Mouse (Mus musculus): Measurements from ENCODE around the gene Dnajc16.
"Not testable (repeated sequence)": the region's sequence is repeated elsewhere in the genome, so short reads cannot be mapped to it uniquely, and the experiment has no call there.

Dnajc16 gene

DNA sequence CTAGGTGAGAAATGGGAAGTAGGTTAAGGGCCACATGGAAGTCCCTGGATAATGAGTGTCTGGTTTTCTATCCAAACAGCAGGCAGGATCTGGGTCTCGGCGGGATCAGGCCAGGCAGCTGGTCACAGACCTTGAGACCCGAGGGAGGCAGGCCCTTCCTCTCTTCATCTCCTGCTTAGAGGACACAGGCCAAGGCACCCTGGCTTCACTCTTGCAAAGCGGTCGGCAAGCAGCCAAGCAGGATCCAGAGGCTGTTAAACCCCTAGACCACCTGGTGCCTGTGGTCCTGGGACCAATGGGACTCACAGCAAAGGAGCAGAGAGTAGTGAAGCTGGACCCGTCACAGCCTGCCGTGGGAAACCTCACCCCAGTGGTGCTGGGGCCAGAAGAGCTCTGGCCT lies 5.6 kb upstream of the Dnajc16 start:
- no peak for DNase-seq (ENCODE audit: low spot score)

DNA sequence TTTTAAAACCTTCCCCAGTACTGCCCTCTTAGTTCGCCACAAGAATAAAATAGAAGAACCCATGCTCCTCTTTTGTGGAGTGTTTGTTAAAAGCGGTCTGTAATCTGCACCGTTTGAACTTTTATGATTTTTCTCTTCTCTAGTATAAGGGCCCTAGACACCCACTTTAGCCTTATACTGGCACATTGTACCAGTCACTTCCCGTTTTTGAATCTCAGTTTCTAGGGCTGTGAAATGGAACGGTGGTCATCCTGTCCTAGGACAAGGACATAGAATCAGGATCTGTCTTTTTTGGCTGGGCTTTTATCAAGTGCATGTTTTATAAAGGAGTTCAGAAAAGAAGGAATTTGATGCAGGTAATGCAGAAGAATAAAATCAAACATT lies 3.4 kb upstream of the Dnajc16 start:
- no peak for DNase-seq (ENCODE audit: low spot score)

DNA sequence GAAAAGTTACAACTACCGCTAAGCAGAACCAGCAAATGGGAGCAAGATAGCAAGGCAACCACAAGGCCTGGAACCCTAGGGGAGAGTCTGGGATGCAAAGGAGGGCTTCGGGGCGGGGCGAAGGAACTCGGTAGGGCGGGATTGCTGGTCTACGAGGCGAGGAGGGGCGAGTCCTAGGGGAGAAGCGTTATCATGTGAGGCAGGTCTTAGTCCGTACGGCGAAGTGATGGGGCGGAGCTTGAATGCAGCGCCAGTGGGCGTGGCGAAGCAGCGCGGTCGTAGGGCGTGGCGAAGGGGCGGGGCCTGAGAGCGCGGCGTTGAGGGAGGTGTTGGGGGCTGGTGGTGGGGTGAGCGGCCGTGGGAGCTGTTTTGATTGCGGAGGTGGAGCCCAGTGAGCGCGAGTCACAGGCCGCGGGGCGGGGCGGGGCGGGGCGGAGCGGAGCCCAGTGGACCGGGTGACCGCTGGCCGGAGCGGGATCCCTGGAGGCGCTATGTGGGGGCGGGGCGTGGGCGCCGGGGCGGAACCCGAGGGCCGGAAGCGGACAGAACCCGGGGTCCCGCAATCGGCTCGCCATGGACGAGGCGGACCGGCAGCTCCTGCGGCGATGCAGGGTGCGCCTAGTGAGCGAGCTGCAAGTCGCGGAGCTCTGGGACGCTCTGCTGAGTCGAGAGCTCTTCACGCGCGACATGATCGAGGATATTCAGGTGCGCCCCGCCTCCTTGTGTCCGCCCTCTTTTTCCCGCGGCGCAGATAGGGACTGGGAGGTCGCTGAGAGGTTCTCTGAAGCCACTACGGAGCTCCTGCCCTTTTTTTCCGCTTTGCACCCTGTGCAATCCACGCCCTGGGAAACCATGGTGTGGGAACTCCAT lies 2.8 kb upstream of the Dnajc16 start, which contains the start of gene Casp9:
Gene Casp9 (plus strand): TSS at position 331 of the 870 bp plus-strand sequence.
- DNase-seq (ENCODE audit: low spot score): peak; percentile 91

DNA sequence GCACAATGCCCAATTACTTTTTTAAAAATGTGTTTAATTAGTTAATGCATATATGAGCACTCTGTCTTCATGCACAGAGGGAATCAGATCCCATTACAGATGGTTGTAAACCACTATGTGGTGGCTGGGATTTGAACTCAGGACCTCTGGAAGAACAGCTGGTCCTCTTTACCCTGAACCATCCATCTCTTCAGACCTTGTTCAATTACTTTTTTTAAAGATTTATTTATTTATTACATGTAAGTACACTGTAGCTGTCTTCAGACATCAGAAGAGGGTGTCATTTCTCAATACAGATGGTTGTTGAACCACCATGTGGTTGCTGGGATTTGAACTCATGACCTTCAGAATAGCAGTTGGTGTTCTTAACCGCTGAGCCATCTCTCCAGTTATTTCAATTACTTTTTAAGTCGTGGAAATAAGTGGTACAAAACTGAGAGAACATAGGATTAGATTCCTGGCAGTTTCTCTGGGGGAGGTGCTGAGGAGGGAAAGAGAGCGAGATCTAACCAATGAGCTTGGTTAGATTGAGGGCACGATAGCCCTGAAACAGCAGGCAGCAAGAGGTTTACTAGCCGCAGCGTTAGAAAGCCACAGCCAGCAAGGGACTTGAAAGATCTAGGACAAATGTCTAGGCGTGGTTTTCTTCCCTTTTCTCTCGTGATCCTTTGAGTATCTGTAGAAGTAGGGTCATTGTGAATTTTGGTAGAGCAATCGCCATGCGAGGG lies 2.0 kb upstream of the Dnajc16 start:
- DNase-seq (ENCODE audit: low spot score): no peak

DNA sequence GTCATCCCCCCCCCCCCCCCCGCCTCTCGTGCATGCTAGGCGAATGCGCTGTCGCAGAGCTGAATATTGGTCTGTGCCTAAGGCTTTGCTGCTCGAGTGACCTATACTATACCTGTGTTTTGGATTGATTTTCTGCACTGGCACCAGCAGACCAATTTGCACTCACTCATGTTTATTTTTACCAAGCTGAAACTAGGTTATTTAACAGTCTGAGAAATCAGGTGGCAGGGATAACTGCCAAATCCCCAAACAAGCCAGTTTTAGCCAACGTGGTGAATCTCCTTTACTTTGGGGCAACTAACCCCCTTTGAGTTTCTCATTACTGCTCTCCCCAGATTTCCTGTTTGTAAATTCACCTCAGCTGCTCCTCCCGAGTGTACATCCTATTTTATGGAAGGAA lies 1.2 kb upstream of the Dnajc16 start:
- no peak for DNase-seq (ENCODE audit: low spot score)

DNA sequence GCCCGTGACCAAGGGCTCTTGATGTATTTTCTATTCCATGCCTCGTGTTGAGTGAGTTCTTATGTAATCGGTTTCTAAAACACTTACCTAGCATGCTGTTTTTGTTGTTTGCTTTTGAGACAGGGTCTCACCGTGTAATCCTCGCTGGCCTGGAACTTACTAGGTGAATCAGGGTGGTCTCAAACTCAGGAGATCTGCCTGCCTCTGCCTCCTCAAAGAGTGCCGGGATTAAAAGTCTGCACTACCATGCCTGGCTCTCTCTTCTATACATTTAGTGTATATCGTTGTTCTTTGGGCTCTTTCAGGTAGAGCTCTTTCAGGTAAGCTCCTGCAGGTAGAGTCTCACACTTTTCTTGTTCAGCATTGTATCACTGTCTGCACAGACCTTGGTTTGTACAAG lies 755 bp upstream of the Dnajc16 start:
- DNase-seq (ENCODE audit: low spot score): no peak

DNA sequence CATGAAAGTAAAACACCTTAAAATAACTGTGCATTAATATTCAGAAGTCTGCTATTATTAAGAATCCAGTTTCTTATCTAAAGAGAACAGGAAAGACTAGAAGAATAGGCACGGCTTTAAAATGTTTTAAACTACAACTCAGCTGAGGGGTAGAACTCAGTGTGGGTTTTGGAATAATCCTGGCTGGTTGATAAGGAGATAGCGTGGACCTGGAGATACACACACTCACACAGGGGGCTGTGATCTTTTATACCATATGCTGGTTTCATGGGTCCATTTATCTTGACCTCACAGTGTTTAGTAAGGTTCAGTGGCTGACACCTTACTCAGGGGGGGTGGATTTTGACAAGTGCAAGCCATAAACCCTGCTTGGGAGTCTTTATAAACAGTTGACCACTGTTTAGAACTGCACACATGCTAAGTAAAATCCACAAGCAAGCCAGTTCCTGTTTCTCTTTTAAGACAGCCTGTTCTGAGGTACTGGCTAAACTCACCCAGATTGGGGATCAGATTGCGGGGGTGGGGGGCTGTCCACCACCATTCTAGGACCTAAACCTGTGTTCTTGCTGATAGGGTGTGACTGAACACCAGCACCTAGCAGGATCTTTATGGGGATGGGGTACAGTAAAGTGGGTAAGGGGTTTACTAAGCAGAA lies 1.0 kb downstream of the Dnajc16 start:
- DNase-seq (ENCODE audit: low spot score): no peak

DNA sequence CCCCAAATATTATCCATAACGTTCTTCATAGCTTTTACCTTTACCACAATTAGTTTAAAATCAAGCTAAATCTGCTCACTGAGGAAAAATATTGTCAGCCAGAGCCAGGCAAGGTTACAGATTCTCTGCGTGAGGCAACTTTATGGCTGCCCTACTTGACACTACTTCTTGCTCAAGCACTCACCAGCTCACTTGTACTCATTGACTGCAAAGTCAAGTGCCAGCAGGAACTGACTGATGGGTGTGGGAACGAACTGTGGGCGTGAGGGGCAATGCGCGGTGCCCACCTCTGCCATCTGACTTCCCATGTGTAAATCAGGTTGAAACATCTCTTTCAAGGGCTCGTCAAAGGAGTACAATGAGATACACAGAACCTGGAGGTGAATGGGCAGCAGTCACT lies 3.3 kb downstream of the Dnajc16 start:
- DNase-seq (ENCODE audit: low spot score): no peak

DNA sequence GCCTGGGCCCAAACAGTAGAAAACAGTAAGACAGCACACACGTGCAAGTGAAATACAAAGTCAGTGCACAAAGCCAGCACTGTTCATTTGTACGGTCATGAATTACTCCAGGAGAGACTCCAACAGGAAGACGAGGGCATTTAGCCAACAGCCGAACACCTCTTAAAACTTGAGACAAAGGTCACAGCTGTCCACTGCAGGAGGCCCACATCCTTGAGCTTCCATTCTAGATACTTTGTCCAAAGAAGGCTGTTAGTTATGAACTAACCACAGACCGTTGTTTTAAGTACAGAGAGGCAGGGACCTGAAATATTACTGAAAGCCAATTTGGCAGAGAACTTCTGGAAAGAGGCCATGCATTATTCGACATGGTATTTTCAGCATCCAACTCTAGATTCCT lies 3.7 kb downstream of the Dnajc16 start:
- no peak for DNase-seq (ENCODE audit: low spot score)

DNA sequence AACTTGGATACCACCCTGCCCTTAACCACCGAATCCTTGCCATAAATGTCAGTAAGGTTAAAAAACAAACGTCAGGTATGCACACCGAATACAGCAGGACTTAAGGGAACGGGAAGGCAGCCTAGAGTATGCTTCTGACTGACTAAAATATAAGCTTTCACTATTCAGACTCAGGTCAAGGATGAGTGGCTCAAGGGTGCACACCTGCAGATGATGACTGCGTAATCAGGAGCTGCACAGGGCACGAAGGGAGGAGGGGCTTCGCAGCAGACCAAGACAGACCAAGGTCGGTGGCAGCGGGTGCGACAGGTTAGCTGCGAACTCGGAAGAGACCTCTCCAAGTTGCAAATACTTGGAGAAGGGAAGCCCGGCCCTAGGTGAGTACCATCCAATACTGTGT lies 4.6 kb downstream of the Dnajc16 start:
- DNase-seq (ENCODE audit: low spot score): no peak

DNA sequence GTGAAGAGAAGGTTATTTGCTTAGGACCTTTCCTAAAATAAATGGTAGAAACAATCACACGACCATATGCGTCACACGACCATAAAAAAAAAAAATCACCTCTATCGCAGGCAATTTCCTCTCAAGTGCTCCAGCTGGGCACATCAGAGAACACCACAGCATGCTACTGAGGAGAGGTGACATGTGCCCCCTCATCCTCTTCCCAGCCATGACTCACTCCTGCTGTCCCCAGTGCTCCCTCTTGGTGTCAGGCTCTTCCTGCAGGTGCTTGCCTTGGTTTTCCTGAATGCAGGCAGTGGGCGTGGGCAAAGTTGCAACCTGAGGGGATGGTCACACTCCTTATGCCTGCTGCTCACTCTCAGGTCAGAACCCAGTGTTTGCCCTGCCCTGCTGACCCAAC lies 5.9 kb downstream of the Dnajc16 start:
- no peak for DNase-seq (ENCODE audit: low spot score)

DNA sequence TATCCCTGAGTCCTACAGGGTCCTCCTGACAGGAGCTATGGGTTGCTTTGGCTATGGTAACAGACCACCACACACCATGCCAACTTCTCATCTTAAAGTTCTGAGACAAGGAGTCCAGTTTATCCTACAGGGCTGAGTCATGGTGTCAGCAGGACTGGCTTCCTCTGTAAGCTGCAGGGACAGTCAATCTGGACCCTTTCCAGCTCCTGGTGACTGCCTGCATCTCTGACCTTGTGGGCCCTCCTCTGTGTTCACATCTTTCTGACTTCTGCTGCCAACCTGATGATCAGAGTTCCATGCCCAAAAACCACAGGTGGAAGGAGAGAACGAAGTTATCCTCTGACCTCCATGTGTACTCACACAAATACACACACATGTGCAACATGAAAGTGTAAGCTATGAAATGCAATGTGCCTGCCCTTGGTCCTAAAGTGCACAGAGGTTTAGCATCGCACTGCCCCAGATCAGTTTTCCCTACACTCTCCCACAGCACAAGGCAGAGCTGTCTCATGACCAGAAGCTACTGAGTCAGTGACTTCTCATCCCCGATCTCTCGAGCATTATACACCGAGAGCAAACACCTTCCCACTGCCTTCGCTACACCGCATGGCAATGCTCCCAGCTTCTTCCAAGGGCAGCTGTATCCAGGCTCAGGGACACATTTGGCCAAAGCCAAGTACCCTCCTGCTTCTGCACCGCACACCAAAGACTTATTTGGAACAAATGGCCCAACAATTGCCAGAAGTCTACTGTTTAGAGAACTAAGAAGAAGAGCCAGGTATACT lies 9.3 kb downstream of the Dnajc16 start:
- DNase-seq (ENCODE audit: low spot score): no peak

DNA sequence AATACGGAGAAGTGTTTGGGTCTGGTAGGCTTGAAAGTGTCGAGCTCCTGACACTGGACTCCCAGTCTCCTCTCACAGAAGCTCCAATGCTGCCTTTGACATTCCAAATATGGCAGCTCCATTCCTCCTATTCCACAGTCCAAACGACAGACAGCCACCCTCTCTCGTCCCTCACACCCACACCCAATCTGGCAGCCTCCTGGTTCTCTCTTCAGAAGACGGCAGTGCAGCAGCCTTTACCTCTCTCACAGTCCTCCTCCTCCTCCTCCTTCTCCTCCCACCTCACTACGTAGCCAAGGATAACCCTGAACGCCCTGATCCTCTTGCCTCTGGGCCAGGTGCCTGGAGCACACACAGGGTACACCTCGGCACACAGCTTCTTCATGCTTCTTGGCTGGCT lies 10.9 kb downstream of the Dnajc16 start:
- no peak for DNase-seq (ENCODE audit: low spot score)

DNA sequence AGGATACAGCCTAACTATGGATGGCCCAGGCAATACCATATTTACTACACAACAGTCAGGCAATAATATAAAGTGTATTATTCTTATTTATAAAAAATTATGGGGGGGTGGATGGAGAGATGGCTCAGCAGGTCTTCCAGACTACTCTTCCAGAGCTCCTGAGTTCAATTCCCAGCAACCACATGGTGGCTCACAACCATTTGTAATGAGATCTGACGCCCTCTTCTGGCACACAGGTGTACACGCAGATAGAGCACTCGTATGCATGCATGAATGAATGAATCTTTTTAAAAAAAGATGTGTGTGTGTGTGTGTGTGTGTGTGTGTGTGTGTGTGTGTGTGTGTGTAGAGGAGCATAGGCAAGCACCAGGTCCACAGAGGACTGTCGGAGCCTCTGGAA lies 17.7 kb downstream of the Dnajc16 start:
- not testable (repeated sequence) for DNase-seq (ENCODE audit: low spot score)

DNA sequence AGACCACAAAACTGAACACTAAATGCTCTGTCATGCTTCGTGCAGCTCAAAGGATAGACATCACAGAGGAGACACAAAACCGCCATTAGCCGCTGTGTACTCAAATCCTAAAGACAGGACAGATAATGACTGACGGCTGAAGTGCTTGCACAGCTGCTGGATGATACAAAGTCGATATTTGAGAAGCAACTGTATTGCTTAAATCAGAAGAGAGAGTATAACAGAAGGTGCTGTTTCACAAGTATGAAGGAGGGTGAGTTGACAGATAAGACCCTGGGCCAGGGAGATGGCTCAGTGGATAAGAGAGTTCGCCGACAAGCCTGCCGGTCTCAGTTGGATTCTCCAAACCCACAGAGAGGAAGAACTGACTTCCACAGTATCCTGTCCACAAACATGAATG lies 18.9 kb downstream of the Dnajc16 start:
- DNase-seq (ENCODE audit: low spot score): no peak

DNA sequence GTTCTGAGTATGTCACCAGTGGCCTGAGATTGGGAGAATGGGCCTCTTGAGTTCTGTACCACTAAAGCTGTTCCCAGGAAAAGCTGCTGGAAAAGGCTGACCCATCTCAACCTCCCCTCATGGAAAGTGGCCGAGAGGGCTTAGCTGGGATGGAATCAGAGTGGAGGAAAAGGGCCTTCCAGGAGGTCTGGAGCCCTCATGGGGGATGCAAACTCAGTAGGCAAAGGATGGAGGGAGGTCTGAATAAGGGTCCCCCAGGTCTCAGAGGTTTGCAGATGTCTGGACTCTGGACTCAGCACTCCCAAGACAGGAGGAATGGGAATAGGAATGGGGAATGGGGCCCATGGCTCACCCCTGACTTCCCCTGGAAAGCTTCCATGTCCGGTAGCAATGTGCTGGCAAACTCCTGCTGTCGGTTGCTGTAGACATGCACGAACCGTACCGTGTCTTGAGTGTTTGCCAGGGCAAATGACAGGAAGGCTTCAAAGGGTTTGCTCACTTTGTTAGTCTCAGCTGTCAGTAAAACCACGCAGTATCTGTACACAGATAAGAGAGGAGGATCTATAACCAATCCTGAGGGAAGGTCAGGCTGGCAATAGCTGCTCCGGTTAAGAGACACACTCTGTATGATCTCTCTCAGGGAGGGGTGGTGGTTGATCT lies 21.1 kb downstream of the Dnajc16 start:
- DNase-seq (ENCODE audit: low spot score): no peak

DNA sequence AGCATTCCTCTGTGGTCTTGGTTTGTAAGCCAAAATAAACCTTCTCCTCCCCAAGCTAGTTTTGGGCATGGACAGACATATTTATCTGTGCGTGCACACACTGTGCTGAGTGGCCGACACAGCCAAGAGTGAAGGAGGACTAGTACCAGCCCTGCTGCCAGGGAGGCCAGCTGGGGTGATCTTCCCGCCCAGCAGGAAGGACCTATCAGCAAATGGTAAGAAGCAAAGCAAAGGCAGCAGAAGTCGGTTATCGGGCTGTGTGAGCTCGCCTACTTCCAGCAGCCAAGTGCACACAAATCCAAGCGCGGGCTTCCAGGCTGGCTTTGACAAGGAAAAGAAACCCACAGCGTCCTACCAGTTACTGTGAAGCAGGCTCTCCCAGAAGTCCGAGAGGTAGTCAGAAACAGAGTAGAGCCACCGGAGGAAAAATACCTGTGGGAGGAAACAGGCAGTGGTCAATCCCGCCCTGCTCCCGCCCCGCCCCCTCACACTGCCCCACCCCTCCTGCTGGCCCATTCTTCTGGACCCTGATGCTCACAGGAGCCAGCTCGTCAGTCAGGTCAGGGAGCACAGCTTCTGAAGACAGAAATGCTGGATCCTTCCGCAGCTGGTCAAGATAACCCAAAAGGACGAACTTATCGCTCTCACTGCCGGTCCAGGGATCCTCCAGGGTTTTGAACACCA lies 23.2 kb downstream of the Dnajc16 start:
- DNase-seq (ENCODE audit: low spot score): no peak

DNA sequence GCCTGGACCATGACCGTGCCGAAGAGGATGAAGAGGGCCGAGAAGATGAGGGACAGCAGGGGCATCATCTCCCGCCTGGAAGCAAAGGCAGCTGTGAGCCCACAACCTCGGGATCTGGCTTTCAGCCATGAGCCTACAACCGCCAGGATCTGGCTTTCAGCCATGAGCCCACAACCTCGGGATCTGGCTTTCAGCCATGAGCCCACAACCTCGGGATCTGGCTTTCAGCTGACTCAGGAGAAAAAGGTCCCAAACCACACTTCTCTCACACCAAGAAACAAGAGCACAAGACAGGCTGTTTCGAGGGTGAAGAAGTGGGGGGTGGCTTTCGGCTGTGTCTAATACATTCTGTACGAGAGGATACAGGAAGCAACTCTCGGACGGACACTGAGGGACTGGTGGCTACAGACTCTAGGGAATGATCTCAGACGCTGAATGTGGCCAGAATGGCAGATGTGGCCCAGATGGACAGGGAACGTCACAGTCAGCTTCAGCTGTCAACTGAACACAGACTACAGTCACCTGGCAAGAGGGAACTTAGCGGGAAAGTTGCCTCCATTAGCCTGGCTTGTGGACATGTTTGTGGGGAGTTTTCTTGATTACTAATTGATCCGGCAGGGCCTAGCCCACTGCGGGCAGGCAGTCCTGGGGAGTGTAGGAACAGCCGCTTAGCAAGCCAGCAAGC lies 23.9 kb downstream of the Dnajc16 start:
- DNase-seq (ENCODE audit: low spot score): no peak

DNA sequence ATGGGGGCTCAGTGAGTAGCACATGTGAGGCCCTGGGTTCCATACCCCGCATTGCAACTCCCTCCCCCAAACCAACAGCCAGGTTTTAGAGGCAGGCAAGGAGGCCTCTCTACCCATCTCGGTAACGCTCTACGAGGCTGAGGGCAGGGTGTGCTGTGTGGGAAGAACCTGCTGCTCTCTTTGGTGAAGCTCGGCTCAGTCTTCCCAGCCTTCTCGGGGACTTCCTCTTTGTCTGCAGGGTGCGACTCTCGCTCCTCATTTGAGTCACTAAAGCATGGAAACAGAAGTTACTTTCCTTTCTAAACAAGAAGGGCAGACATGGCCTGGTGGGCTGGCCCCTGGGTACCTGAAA lies 24.4 kb downstream of the Dnajc16 start:
- peak; percentile 42 for DNase-seq (ENCODE audit: low spot score)

DNA sequence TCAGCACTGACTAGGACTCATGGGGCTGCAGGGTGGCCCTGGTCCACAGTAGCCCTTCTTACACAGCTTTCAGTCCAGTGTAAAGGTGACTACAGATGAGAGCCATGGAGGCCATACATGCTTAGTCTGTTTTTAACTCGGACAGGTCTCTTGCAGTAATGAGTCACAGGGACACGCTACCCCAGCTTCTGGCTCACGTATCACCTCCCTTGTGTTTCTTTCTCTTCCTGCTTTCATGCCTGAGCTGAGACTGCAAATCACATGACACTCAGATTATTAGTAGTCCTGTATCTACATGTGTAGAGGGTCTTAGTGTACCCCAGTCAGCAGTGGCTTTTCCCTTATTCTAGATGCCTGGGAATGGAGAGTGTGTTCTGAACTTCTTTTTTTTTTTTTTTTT lies 25.7 kb downstream of the Dnajc16 start:
- DNase-seq (ENCODE audit: low spot score): no peak

DNA sequence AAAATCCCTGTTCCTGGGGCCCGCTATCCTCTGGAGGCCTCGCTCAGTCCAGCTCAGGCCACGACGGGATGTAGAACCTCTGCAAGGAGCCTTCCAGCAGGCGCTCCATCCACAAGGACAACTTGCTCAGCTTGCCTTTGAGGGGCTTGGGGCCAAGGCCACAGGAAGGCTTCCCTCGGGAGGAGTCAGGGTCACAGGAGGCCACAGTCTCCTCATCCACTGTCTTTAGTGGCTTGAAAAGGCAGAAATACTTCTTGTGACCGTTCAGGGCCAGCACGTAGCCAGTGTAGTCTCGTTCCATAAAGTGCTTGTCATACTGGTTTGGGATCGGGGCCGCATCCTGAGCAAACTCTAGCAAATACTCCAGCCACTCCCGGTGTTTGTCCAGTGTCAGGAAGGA lies 27.3 kb downstream of the Dnajc16 start:
- DNase-seq (ENCODE audit: low spot score): no peak
